Mouse (Mus musculus) kidney, adult 2 months (tissue): ENCODE data around the gene Prps1. TPM values are rescaled to one million over a fixed set of nuclear protein-coding genes. Genes with fewer than 3 reads are reported as not detected.

Source experiments
- DNase-seq: peaks from one replicate; pipeline ENCODE4 v3.0.0; 2021
- H3K27ac ChIP-seq: fragments of 200-500 bp; 2 replicates; pipeline ENCODE4 v1.5.1; 2012; ENCODE audit warnings: low read depth, low read length, control low read depth, inconsistent platforms; ENCODE audit not compliant: insufficient read depth
- H3K27me3 ChIP-seq: fragments of 200-500 bp; replicated peaks from 2 replicates; pipeline ENCODE4 v1.6.1; 2012; ENCODE audit warnings: mild to moderate bottlenecking, moderate library complexity, low read length, inconsistent platforms; ENCODE audit not compliant: control insufficient read depth, insufficient read depth
- H3K36me3 ChIP-seq: fragments of 200-500 bp; 2 replicates; pipeline ENCODE4 v1.6.1; 2012; ENCODE audit warnings: mild to moderate bottlenecking, moderate library complexity, low read length, inconsistent platforms; ENCODE audit not compliant: control insufficient read depth, insufficient read depth
- H3K4me1 ChIP-seq: fragments of 200-500 bp; 2 replicates; pipeline ENCODE4 v1.6.1; 2011; ENCODE audit warnings: low read length; ENCODE audit not compliant: control insufficient read depth, insufficient read depth
- H3K4me3 ChIP-seq: fragments of 200-500 bp; 2 replicates; pipeline ENCODE4 v1.5.1; 2011; ENCODE audit warnings: mild to moderate bottlenecking, low read depth, low read length, control low read depth; ENCODE audit not compliant: insufficient read depth
- CTCF ChIP-seq: fragments of 200-500 bp; conservative IDR thresholded peaks from 2 replicates; pipeline ENCODE4 v1.5.1; 2011; ENCODE audit warnings: low read depth, mild to moderate bottlenecking, control low read depth, low read length, moderate library complexity, mixed read lengths; ENCODE audit not compliant: insufficient read depth, insufficient read length
- POLR2A ChIP-seq: fragments of 200-500 bp; IDR thresholded peaks from one replicate; pipeline ENCODE4 v1.6.1; 2011; ENCODE audit warnings: low read depth, low read length, control low read depth
- WGBS: fragments of 180-500 bp; shearing (Covaris S2); methylation state at CpG from one replicate; pipeline ENCODE4 v1.1.7; 2018; 5-methylcytosine and 5-hydroxymethylcytosine counted together
- polyA plus RNA-seq: library from polyadenylated mRNA; depleted of rRNA; stranded (reverse); fragments of >200 nt; gene quantifications from 2 replicates; pipeline ENCODE4 v1.2.3, GENCODE M21; 2012; rRNA removed

Prps1 gene
- polyA plus RNA-seq, result 12.1 and 16.5 TPM in 2 replicates

- peak; percentile 92 for DNase-seq
- under 1% methylated on average over 26 of the region's 26 CpGs for WGBS
These were observed at the start of gene Prps1 for GRCm38 (mm10) chrX:140456279-140456731. Gene Prps1 (plus strand): TSS chrX:140456613.

GRCm38 (mm10) chrX:140407593-140407992 is 48.8 kb upstream of the Prps1 start:
- WGBS, result 70% methylated on average over 5 of the region's 5 CpGs
- TF ChIP-seq CTCF, result no peak
- no peak for TF ChIP-seq POLR2A
- H3K4me1 ChIP-seq, result no peaks in the 10 kb centered on the region
- no peaks in the 10 kb centered on the region for H3K36me3 ChIP-seq
- no peaks in the 10 kb centered on the region for H3K27me3 ChIP-seq
- H3K4me3 ChIP-seq, result no peak overlapping the region
- H3K27ac ChIP-seq, result no peak overlapping the region
- no peak for DNase-seq

More at GRCm38 (mm10) chrX:140456279-140456731, at the start of gene Prps1:
- Histone ChIP-seq H3K4me3 (peak within 1 kb of the TSS; percentile 63), H3K27me3 (no peaks in the 10 kb centered on the region), H3K36me3 (no peaks in the 10 kb centered on the region), H3K4me1 (peaks cover 4% of the 10 kb centered on the region; the same call in 1 of the 2 replicates), H3K27ac (no peak within 1 kb of the TSS)
- TF ChIP-seq POLR2A, result peak; percentile 65
- no peak for TF ChIP-seq CTCF

- no peak overlapping the region for H3K27ac ChIP-seq
- TF ChIP-seq POLR2A (no peak), CTCF (no peak)
- no peaks in the 10 kb centered on the region for H3K27me3 ChIP-seq
- no peak overlapping the region for H3K4me3 ChIP-seq
- DNase-seq, result no peak
- no peaks in the 10 kb centered on the region for H3K36me3 ChIP-seq
- no peaks in the 10 kb centered on the region for H3K4me1 ChIP-seq
- WGBS, result 84% methylated on average over 4 of the region's 4 CpGs
These were observed 37.9 kb upstream of the Prps1 start for GRCm38 (mm10) chrX:140418467-140418866.

GRCm38 (mm10) chrX:140427124-140427523 is 29.3 kb upstream of the Prps1 start:
- DNase-seq, result no peak
- Histone ChIP-seq H3K36me3 (no peaks in the 10 kb centered on the region), H3K27me3 (no peaks in the 10 kb centered on the region), H3K4me3 (no peak overlapping the region), H3K4me1 (no peaks in the 10 kb centered on the region), H3K27ac (no peak overlapping the region)
- TF ChIP-seq CTCF (no peak), POLR2A (no peak)
- WGBS, result 81% methylated on average over 4 of the region's 4 CpGs

- H3K4me3 ChIP-seq, result no peak overlapping the region
- TF ChIP-seq CTCF, result peak; percentile 28
- TF ChIP-seq POLR2A, result no peak
- H3K4me1 ChIP-seq, result no peaks in the 10 kb centered on the region
- peak; percentile 17 for DNase-seq
- H3K27ac ChIP-seq, result no peak overlapping the region
- WGBS, result 75% methylated on average over 8 of the region's 8 CpGs
- H3K27me3 ChIP-seq, result no peaks in the 10 kb centered on the region
- no peaks in the 10 kb centered on the region for H3K36me3 ChIP-seq
These were observed 28.2 kb upstream of the Prps1 start for GRCm38 (mm10) chrX:140428252-140428651.

GRCm38 (mm10) chrX:140429985-140430384 is 26.4 kb upstream of the Prps1 start:
- Histone ChIP-seq H3K4me1 (no peaks in the 10 kb centered on the region), H3K27ac (no peak overlapping the region), H3K36me3 (no peaks in the 10 kb centered on the region), H3K27me3 (no peaks in the 10 kb centered on the region), H3K4me3 (no peak overlapping the region)
- TF ChIP-seq CTCF (no peak), POLR2A (no peak)
- 80% methylated on average over 5 of the region's 5 CpGs for WGBS
- no peak for DNase-seq

GRCm38 (mm10) chrX:140430506-140430905 is 25.9 kb upstream of the Prps1 start:
- no peak for DNase-seq
- Histone ChIP-seq H3K27ac (no peak overlapping the region), H3K27me3 (no peaks in the 10 kb centered on the region), H3K4me3 (no peak overlapping the region), H3K36me3 (no peaks in the 10 kb centered on the region), H3K4me1 (no peaks in the 10 kb centered on the region)
- WGBS, result 83% methylated on average over 12 of the region's 12 CpGs
- TF ChIP-seq CTCF, result no peak
- TF ChIP-seq POLR2A, result no peak
